ENCODE assay signal across 8 mouse cellular contexts in the genomic region with DNA sequence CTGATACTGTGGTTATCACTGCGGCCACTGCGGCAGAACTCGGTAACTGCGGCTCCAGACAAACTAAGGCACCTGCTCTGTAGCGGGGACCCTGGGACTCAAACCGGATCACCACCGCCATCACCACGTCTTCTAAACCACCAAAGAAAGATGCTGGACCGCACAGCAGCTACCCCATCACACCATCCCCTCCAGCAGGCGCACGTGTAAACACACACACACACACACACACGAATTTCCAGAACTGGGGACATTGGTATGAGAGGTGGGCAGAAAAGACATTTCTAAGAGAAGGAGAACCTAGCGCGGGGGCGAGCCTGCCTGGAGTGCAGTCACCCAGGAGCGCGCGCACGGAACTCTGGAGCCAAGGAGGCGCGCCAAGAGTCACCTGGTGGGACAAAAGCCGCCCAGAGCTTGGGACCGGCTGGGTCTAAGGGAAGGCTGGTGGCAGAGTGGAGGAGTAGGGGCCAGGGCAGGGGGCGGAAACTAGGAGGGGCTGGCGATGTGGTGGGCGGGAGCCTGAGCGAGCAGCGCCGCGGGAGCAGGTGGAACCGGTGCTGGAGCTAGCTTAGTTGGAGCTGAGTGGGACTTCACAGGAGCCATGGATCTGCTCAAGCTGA. TPM values are rescaled to one million over a fixed set of nuclear protein-coding genes. Genes with fewer than 3 reads are reported as not detected.
DNase-seq lines count a peak whose midpoint lies in the region; ATAC-seq and TF ChIP-seq lines count a peak whose summit lies in the region.

Cckbr (plus strand) TSS at position 308 of the 620 bp plus-strand sequence.

- no peak for TF ChIP-seq CTCF in lung, postnatal 0 days (IDR thresholded peaks at IDR 0.05)

- no peaks in the 10 kb centered on the region for H3K4me1 ChIP-seq in lung, postnatal 0 days (ENCODE audit: insufficient read depth, low read depth, low read length)

- no peak within 1 kb of the TSS for H3K9ac ChIP-seq in lung, postnatal 0 days (replicated peaks; ENCODE audit: low read depth)

- no peak for TF ChIP-seq EP300 in lung, postnatal 0 days (IDR thresholded peaks at IDR 0.05)

- H3K4me2 ChIP-seq in lung, postnatal 0 days (replicated peaks; ENCODE audit: low read depth, low read length): peak within 1 kb of the TSS; percentile 46

- peak within 1 kb of the TSS; percentile 10; the same call in 1 of the 2 replicates for H3K4me3 ChIP-seq in lung, postnatal 0 days (ENCODE audit: low read depth, low read length)

- peak; percentile 40 for DNase-seq in embryo, embryonic 10 days (ENCODE audit: low spot score)
- DNase-seq in embryo, embryonic 9.5 days (ENCODE audit: extremely low spot score): no peak
- DNase-seq in lung, postnatal 0 days (ENCODE audit: low spot score): no peak
- no peak for DNase-seq in lung, postnatal 14 days
- DNase-seq in left cerebral cortex, postnatal 36 days (ENCODE audit: low spot score in 2 of 2): peak; percentile 63 to 70
- DNase-seq in right cerebral cortex, adult 18-20 months: peak; percentile 65
- no peak for DNase-seq in urinary bladder, adult 2 months (ENCODE audit: low spot score)

- WGBS in lung, postnatal 0 days: 3% methylated on average over 30 of the region's 31 CpGs

- H3K9me3 ChIP-seq in lung, postnatal 0 days (ENCODE audit: low read length): no peaks in the 10 kb centered on the region

- H3K36me3 ChIP-seq in lung, postnatal 0 days (ENCODE audit: insufficient read depth, low read length): no peaks in the 10 kb centered on the region

- intact Hi-C loops in left cerebral cortex, postnatal 36 days (cut with DNase I): loop anchor here (5.0 kb wide), 1 partner anchor 42 kb away; no protein-coding TSS in a partner anchor

- peaks cover 11% of the 10 kb centered on the region for H3K27me3 ChIP-seq in lung, postnatal 0 days (replicated peaks; ENCODE audit: insufficient read depth, low read length)

- ATAC-seq in lung, postnatal 0 days: peak; percentile 35; the same call in 1 of the 2 replicates
- ATAC-seq in erythroid progenitor cell, adult 5-6 weeks (replicated peaks; ENCODE audit: low FRiP score, poor library complexity, severe bottlenecking): no peak

- no peak within 1 kb of the TSS for H3K27ac ChIP-seq in lung, postnatal 0 days (ENCODE audit: low read length)

RNA-seq across cellular contexts. Expression of gene Cckbr, which starts in this region (rescaled TPM):
- 0.06 and 0.12 TPM in 2 replicates for polyA plus RNA-seq in lung, postnatal 0 days (2015; fragmentation: Nextera tagmentation; extraction: Ambion mirVana)
- total RNA-seq in left cerebral cortex, postnatal 36 days (2021): 10 to 100 TPM; 63.2 to 64.3 TPM
- not detected in 2 replicates for polyA plus RNA-seq in urinary bladder, adult 2 months (2012; rRNA removed)
- not detected in 2 replicates for total RNA-seq in erythroid progenitor cell, adult 5-6 weeks (2015; ENCODE audit: low replicate concordance)
- not detected in 2 replicates for total RNA-seq in erythroid progenitor cell, adult 5-6 weeks (2017; ENCODE audit: low replicate concordance)

Comparison
In these comparisons a context has a peak if more than half of its experiments do, and no peak if none do; other contexts are left out.
1. RNA of gene Cckbr (total RNA-seq): 63.2 to 64.3 TPM in left cerebral cortex, postnatal 36 days; not detected in erythroid progenitor cell, adult 5-6 weeks; every median in the first group is over 10 times any median in the second.
2. DNase-seq: peak in embryo, embryonic 10 days (single experiment), left cerebral cortex, postnatal 36 days (2 of 2) and right cerebral cortex, adult 18-20 months (single experiment); none in embryo, embryonic 9.5 days (single experiment), lung, postnatal 0 days (single experiment), lung, postnatal 14 days (single experiment) and urinary bladder, adult 2 months (single experiment).
3. Peak in ATAC-seq, H3K4me3 ChIP-seq and H3K4me2 ChIP-seq in lung, postnatal 0 days; RNA of the gene not detected or under 1 TPM.